Mouse (Mus musculus): ENCODE measurements at regions not wholly inside any gene's neighbourhood (a gene's known extent, or its start where the extent isn't known, plus 50 kb on each side); places are given as distances from the start of the nearest gene placed in this dataset.

- WGBS: 58% methylated on average over 1 of the region's 1 CpGs
- TF ChIP-seq POLR2A (IDR thresholded peaks at IDR 0.05; ENCODE audit: extremely low read depth, insufficient read depth, low read length) (no peak), CTCF (IDR thresholded peaks at IDR 0.05; ENCODE audit: low read depth, low read length) (no peak)
Measured at GRCm38 (mm10) chr1:129150643-129151042, 122.5 kb upstream of the Thsd7b start.

DNA sequence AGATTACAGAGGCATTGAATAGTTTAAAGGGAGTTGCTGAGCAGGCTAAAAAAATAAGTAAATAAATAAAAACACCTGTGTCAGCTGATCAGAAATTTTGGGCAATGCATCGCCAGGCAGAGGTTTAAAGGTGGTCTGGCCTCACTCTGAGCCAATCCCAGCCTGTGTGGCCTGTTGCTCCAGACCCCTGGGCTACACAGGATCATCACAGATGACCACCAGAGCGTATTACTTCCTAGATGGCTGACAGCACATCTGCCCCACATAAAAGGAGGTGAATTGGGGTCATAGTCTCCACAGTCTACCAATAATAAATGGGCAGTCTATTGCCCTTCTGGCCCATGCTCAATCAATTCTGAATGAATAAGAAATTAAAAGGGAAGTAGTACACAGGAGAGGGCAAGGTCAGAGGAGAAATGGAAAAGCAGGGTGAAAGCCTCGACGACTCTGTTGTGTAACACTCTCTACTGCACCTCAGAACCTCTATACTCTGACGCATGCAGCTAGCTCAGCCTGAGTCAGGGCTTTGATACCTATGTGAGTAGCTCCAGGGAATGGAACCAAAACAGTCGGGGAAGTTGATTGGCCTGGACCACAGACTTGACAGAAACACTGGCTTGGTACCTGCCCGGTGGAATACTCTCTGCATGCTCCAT is 124.2 kb upstream of the Thsd7b start:
- H3K36me3 ChIP-seq (ENCODE audit: control insufficient read depth, insufficient read depth, low read length): no peaks in the 10 kb centered on the region
- no peaks in the 10 kb centered on the region for H3K27me3 ChIP-seq (ENCODE audit: control insufficient read depth, insufficient read depth, low read length)
- no peak for DNase-seq (ENCODE audit: extremely low read depth, low read depth, low spot score)
- WGBS: 67% methylated on average over 7 of the region's 7 CpGs
- no peak overlapping the region for H3K27ac ChIP-seq (replicated peaks; ENCODE audit: insufficient read depth, low read depth, low read length)
- no peaks in the 10 kb centered on the region for H3K79me2 ChIP-seq (ENCODE audit: control insufficient read depth, insufficient read depth, low read length)
- no peak overlapping the region for H3K4me3 ChIP-seq (ENCODE audit: insufficient read depth, low read depth, low read length)
- TF ChIP-seq CTCF (IDR thresholded peaks at IDR 0.05; ENCODE audit: low read depth, low read length): no peak
- no peak for TF ChIP-seq POLR2A (IDR thresholded peaks at IDR 0.05; ENCODE audit: extremely low read depth, insufficient read depth, low read length)
- H3K9ac ChIP-seq (ENCODE audit: low read depth, low read length): no peak overlapping the region
- H3K4me1 ChIP-seq (ENCODE audit: control insufficient read depth, insufficient read depth, low read length): no peaks in the 10 kb centered on the region

More at GRCm38 (mm10) chr1:129150643-129151042, 122.5 kb upstream of the Thsd7b start:
- Histone ChIP-seq H3K4me3 (ENCODE audit: insufficient read depth, low read depth, low read length) (no peak overlapping the region), H3K4me1 (ENCODE audit: control insufficient read depth, insufficient read depth, low read length) (no peaks in the 10 kb centered on the region), H3K27me3 (ENCODE audit: control insufficient read depth, insufficient read depth, low read length) (no peaks in the 10 kb centered on the region), H3K79me2 (ENCODE audit: control insufficient read depth, insufficient read depth, low read length) (no peaks in the 10 kb centered on the region), H3K27ac (replicated peaks; ENCODE audit: insufficient read depth, low read depth, low read length) (no peak overlapping the region), H3K9ac (ENCODE audit: low read depth, low read length) (no peak overlapping the region), H3K36me3 (ENCODE audit: control insufficient read depth, insufficient read depth, low read length) (no peaks in the 10 kb centered on the region)
- DNase-seq (ENCODE audit: extremely low read depth, low read depth, low spot score): no peak

- no peak for DNase-seq (ENCODE audit: extremely low read depth, low read depth, low spot score)
- H3K79me2 ChIP-seq (ENCODE audit: control insufficient read depth, insufficient read depth, low read length): no peaks in the 10 kb centered on the region
- H3K27me3 ChIP-seq (ENCODE audit: control insufficient read depth, insufficient read depth, low read length): no peaks in the 10 kb centered on the region
- H3K4me3 ChIP-seq (ENCODE audit: insufficient read depth, low read depth, low read length): no peak overlapping the region
- WGBS: 62% methylated on average over 4 of the region's 4 CpGs
- TF ChIP-seq POLR2A (IDR thresholded peaks at IDR 0.05; ENCODE audit: extremely low read depth, insufficient read depth, low read length): no peak
- no peak for TF ChIP-seq CTCF (IDR thresholded peaks at IDR 0.05; ENCODE audit: low read depth, low read length)
- no peak overlapping the region for H3K27ac ChIP-seq (replicated peaks; ENCODE audit: insufficient read depth, low read depth, low read length)
- no peak overlapping the region for H3K9ac ChIP-seq (ENCODE audit: low read depth, low read length)
- no peaks in the 10 kb centered on the region for H3K36me3 ChIP-seq (ENCODE audit: control insufficient read depth, insufficient read depth, low read length)
- no peaks in the 10 kb centered on the region for H3K4me1 ChIP-seq (ENCODE audit: control insufficient read depth, insufficient read depth, low read length)
Measured at GRCm38 (mm10) chr1:129146395-129147094, 126.6 kb upstream of the Thsd7b start.

GRCm38 (mm10) chr1:129138783-129139182 is 134.3 kb upstream of the Thsd7b start:
- WGBS: 76% methylated on average over 7 of the region's 7 CpGs
- Histone ChIP-seq H3K9ac (ENCODE audit: low read depth, low read length) (no peak overlapping the region), H3K4me1 (ENCODE audit: control insufficient read depth, insufficient read depth, low read length) (no peaks in the 10 kb centered on the region), H3K79me2 (ENCODE audit: control insufficient read depth, insufficient read depth, low read length) (no peaks in the 10 kb centered on the region), H3K27ac (replicated peaks; ENCODE audit: insufficient read depth, low read depth, low read length) (no peak overlapping the region), H3K36me3 (ENCODE audit: control insufficient read depth, insufficient read depth, low read length) (no peaks in the 10 kb centered on the region), H3K27me3 (ENCODE audit: control insufficient read depth, insufficient read depth, low read length) (no peaks in the 10 kb centered on the region), H3K4me3 (ENCODE audit: insufficient read depth, low read depth, low read length) (no peak overlapping the region)
- no peak for TF ChIP-seq POLR2A (IDR thresholded peaks at IDR 0.05; ENCODE audit: extremely low read depth, insufficient read depth, low read length)
- no peak for DNase-seq (ENCODE audit: extremely low read depth, low read depth, low spot score)

DNA sequence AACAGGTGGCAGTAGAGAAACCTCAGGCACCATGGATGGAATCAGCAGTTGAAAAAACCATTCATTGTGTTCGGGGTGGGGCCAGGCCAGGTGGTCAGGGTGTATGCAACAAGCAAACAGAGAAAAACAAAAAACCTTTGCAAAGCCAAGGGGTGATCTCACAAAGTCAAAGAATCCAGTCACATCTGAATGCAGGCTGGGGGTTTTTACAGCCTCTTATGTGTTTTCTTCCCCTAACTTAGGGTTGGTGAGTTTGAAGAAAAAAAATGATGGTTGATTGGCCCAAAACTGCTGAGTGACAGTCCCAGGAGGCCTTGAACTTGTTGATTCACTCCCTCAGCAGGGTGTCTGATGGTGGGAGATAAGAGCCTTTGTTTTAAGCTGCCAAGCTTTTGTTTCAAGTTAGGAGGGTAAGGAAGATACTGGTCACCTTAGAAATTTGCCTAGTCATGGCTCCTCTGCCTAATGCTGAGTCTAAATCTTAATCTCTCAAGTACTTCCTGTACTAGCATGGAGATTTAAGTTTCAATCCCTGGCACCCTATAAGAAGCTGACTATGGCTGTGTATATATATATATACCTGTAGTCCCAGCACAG is 166.0 kb upstream of the Thsd7b start:
- Histone ChIP-seq H3K27me3 (ENCODE audit: control insufficient read depth, insufficient read depth, low read length) (no peaks in the 10 kb centered on the region), H3K36me3 (ENCODE audit: control insufficient read depth, insufficient read depth, low read length) (no peaks in the 10 kb centered on the region), H3K27ac (replicated peaks; ENCODE audit: insufficient read depth, low read depth, low read length) (no peak overlapping the region), H3K9ac (ENCODE audit: low read depth, low read length) (no peak overlapping the region), H3K4me3 (ENCODE audit: insufficient read depth, low read depth, low read length) (no peak overlapping the region), H3K4me1 (ENCODE audit: control insufficient read depth, insufficient read depth, low read length) (no peaks in the 10 kb centered on the region), H3K79me2 (ENCODE audit: control insufficient read depth, insufficient read depth, low read length) (no peaks in the 10 kb centered on the region)
- DNase-seq (ENCODE audit: extremely low read depth, low read depth, low spot score): no peak
- no peak for TF ChIP-seq POLR2A (IDR thresholded peaks at IDR 0.05; ENCODE audit: extremely low read depth, insufficient read depth, low read length)
- TF ChIP-seq CTCF (IDR thresholded peaks at IDR 0.05; ENCODE audit: low read depth, low read length): no peak
- 63% methylated on average over 1 of the region's 1 CpGs for WGBS

DNA sequence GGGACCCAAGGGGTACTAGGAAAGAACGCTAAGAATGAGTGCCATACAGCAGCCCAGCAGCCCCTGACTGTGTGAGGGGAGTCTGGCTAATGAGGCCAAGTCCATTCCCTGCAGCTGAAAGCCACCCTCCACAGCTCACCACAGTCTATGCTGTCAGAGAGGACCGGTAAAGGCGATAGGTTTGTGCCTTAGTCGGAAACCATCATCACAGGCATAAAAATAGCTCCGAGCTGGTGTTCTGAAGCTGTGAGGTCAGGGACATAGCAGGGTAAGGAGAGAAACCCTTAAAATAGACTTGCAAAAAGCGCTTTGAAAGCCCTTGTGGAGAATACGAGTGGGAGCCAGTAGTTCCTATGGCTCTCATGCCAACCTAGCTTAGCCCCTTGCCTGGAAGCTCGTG is 172.1 kb upstream of the Thsd7b start:
- Histone ChIP-seq H3K4me1 (ENCODE audit: control insufficient read depth, insufficient read depth, low read length) (no peaks in the 10 kb centered on the region), H3K36me3 (ENCODE audit: control insufficient read depth, insufficient read depth, low read length) (no peaks in the 10 kb centered on the region), H3K27me3 (ENCODE audit: control insufficient read depth, insufficient read depth, low read length) (no peaks in the 10 kb centered on the region), H3K79me2 (ENCODE audit: control insufficient read depth, insufficient read depth, low read length) (no peaks in the 10 kb centered on the region), H3K27ac (replicated peaks; ENCODE audit: insufficient read depth, low read depth, low read length) (no peak overlapping the region), H3K9ac (ENCODE audit: low read depth, low read length) (no peak overlapping the region), H3K4me3 (ENCODE audit: insufficient read depth, low read depth, low read length) (no peak overlapping the region)
- no peak for TF ChIP-seq CTCF (IDR thresholded peaks at IDR 0.05; ENCODE audit: low read depth, low read length)
- no peak for TF ChIP-seq POLR2A (IDR thresholded peaks at IDR 0.05; ENCODE audit: extremely low read depth, insufficient read depth, low read length)
- WGBS: 81% methylated on average over 8 of the region's 8 CpGs
- DNase-seq (ENCODE audit: extremely low read depth, low read depth, low spot score): no peak

Measured in liver, adult 2 months (tissue).